Mouse (Mus musculus) brain, adult 2 months (tissue): Measurements from ENCODE around the gene Filip1l.

ENCODE experiments used
- DNase-seq: peaks from one replicate; pipeline ENCODE4 v3.0.0; 2011; ENCODE audit warnings: low read depth, low spot score

Filip1l gene

DNA sequence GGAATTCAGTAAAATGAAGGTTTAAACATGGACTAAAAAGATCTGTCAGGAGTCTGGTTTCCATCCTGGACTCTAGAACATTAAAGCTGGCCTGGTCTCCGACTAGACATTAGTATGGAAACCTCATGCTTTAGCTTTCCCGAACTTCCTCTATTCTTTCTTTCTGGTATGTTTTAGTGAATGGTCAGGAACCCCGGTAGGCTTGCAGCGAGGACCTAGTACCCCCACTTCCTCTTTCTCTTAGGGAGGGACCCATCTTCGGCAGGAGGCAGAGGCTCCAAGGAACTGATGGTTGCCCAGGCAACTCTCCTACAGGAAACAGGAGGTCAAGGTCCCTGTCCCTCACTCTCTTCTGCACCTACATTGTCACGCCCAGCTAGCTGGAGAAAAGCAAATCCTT, 43.4 kb downstream of the Filip1l start:
- no peak for DNase-seq

DNA sequence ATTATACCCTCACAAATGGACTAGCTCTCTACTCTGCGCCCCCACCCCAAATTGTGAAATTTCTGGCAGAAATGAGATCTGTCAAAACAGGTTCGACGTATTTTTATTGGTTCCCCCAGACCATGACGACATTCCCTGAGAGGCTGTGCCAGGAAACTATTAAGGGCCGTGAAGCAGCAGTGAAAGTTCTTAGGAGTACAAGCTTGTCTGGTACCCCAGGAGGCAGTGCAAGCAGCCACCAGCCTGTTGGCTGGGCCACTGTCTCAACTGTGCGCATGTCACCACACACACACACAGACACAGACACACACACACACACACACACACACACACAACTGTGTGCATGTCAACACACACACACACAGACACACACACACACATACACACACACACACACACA, 45.0 kb downstream of the Filip1l start:
- no peak for DNase-seq

DNA sequence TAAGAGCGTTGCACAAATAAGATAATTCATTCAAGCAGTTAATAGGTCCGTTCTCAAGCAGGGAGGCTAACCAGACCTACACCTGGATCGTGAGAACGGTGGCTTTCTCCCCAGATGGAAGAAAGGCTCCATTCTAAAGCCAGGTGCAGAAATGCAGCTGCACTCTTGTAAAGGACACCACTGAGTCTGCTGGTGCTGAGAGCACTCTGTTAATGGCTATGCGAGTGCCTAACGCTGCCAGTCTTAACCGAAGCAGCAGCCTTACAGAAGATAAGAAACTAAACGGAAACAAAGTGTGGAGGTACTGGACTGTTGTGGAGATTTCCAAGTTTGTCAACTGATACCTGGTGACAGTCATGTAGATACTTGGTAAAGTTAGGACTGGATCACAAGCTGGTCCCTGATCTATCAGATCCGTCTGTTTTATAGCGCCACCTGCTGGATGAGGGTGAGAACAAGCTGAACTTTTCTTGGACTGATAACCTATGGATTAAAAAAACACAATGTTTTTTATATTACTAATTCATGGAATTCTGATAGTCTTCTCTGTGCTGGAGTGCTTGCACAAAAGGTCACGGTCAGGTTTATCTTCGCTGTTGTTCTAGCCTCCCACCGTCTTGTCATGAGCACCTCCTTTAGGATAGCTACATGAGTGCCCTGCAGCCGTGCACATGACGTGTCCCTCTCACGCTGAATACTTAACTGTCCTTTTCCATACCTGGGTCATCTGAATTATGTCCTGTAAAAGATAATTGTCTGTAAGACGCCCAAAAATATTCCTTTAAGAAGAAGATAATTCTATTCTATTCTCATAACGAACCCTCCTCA, 45.7 kb downstream of the Filip1l start:
- peak; percentile 81 for DNase-seq

DNA sequence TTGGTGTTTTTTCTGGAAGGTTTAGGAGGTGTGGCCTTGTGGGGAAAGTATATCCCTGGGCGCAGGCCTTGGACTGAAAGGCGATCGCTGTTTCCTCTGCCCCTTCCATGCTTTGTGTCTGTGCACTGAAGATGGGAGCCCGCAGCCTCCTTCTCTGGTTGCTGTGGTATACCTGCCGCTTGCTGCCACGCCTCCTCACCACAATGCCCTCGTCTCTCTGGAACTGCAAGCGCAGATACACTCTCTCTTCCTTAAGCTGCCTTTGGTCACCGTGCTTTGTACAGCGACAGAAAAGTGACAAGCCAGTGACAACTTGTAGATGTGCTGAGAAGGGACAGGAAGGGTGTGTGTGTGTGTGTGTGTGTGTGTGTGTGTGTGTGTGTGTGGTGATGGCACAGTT, 46.7 kb downstream of the Filip1l start:
- DNase-seq, result no peak

DNA sequence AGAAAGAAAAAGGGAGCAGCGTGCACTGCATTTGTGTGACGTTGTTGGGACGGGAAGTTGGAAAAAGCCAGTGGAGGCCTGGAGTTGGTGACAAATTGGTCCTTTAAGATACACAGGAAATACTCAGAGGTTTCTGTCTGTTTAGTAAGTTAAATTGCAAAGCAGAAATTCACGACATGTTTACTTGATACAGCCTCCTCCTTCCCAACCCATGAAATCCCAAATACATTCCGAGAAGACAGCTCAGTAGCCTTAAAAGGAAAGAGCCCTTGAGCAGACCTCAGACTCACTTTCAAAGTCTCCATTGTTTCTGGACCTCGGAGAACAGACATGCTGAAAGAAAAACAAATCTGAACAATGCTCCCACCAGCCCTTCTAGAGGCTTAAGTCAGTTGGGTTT, 48.8 kb downstream of the Filip1l start:
- no peak for DNase-seq

DNA sequence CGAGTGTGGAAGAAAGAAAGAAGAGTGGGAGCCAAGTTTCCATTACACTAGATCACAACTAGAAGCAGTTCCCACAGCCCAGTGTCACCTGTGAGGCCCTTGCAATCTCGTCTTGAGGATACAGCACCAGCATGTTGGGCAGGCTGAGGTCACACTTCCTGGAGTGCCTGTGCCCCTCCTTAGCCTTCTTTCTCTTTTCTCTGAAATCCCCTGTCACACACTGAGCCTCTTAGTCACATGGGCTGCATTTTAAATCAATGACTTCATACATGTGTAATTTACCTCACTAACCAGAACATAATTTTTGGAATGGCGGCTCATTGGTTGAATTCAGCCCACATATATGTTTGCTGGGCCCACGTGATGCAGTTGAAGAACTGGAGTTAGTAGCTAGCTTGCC, 50.0 kb downstream of the Filip1l start:
- DNase-seq, result no peak

DNA sequence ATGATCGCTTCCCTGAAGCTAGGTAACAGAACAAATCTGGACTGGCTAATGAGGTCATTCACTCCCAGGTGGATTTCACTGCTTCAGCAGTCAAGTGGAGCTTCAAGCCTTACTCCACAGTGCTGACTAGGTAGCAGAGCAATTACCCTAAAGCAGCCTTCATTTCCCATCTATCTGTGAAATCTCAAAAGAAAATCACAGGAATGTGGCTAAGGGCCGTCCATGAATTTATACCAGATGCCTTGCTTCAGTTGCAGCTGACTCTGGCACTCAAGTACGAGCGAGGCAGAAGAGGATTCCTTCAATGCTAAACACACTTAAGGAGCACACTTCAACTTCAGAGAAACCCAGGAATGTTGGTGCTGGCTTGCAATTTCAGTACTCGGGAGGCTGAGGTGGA, 50.9 kb downstream of the Filip1l start:
- peak; percentile 22 for DNase-seq

DNA sequence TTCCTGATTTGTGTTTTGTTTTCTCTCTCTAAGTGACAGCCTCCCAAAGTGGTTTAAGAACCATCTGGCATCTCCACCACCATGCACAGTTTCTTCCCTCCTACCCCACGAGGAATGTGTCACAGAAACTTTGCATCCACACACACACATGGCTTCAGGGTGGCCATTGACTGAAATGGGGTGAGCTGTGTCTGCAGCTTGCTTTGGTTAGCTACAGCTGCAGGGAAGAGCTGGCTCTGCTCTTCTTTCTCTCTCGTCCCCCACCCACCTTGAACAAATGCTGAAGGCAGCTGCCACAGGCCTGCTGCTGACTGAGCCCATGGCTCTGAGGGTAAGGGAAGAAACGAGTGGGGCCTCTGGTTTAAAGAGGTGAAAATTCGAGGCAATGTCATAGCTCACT, 59.9 kb downstream of the Filip1l start:
- DNase-seq, result peak; percentile 74

DNA sequence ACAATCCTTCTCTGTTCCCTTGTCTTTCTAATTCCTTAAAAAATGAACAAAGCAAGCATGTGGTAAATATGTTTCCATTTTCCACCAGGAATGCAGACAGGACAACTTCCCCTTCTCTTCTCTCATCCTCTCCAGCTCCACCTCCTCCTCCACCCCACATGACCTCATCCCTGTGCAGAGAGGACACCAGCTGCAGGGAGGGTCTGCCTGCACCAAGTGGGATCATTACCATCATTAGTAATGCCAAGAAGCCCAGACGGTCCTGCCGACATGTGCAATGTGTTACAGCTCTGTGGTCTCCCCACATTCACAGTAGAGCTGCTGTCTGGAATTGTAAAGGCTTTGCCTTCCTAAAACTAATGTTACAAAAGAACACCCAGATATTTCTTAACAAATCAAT, 63.2 kb downstream of the Filip1l start:
- DNase-seq, result no peak

DNA sequence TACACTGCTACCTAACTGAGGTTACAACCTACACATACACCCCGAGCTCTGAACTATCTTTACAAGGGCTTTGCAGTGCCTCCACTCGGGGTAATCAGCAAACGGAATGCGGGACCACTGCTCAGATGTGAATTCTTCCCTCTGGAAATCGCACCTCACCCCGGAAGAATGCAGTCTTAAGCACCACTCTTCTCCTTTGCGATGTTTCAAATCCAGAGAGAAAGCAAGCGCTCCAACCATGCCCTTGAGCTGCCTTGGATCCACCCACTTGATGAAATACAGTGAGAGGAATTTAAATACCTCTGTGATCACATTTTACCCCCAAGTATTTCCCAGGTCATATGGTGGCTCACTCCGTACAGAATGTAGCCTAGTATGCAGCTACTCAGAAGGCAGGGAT, 64.1 kb downstream of the Filip1l start:
- no peak for DNase-seq

DNA sequence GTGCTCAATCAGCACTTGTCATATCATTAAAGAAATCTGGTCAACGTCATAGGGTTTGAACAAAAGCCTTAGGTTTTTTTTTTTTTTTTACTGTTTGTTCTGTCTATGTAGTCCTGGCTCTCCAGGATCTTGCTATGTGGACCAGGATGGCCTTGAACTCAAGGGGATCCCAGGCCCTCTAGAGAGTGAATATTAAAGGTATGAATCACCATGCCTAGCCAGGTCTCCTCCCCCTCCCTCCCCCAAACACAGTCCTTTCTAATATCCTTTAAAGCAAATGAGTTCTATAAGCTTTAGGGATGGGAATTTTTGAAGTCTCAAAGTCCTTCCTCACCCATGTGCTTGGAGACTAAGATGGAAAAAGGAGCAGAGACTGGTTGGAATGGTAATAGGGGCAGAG, 65.1 kb downstream of the Filip1l start:
- DNase-seq, result no peak

DNA sequence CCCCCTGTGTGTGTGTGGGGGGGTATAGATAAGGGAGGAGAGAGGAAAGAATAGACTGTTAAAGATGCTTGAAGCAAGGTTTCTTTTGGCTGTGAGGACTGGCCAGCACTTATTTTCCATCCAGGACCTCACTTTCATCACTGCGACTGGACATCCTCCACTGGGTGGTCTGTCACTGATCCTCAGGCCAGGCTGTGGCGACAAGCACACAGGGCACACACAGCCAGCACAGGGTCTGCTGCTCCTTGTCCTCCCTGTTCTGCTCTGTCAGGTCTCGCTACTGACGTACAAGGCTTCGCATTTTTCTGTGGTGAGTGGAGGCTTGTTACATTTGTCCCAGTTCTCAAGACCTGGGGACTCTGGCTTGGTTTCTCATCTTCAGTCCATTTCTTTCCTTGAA, 66.4 kb downstream of the Filip1l start:
- no peak for DNase-seq

DNA sequence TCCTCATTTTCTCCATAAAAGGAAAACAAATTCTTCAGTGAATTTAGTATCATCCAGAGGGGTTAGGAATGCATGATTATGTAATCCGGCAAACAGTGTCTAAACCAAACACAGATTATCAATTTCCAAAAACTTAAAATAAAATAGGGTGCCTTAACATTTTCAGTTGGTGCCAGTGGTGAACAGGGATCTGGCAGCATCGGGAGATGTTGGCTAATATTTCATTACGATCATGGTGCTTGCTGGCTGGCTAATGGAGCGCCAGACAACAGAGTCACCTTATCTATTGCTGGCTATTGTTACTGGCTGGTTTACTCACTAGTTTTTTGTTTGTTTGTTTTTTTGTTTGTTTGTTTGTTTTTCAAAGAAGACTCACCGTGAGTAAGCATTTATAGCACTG, 67.0 kb downstream of the Filip1l start:
- DNase-seq, result no peak

DNA sequence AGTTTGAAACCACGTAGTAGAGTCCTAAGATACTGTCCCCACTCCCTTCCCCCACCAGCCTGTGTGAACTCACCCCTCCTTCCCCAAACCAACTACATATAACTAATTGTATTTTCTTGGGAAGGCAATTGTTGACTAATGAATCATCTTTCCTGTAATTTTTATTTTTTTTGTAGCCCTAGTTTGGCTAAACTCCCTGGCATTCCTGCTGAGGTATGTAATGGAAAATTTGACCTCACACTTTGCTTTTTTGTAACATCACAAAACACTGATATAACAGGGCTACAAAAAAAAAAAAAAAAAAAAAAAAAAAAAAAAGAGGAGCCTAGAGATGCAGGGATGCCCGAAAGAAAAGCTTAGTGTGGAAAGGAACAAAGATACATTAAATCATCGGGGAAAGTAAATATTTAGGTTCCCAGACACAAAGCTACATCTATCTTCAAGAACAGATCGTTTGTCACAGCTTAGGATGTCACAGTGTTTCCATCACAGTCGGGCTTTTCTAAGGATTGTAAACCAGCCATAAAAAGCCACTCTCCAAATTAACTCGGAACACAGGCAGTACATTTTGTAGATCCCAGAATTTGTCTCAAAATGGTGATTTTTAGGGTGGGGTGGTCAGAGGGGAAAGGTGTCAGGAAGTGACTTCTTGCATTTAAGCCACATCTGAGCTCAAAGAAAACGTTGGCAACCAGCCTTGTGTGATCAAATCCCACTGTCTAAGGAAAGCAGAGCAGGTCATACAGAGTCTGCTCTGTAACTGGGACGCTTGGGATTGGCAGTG, 68.1 kb downstream of the Filip1l start:
- DNase-seq, result no peak

DNA sequence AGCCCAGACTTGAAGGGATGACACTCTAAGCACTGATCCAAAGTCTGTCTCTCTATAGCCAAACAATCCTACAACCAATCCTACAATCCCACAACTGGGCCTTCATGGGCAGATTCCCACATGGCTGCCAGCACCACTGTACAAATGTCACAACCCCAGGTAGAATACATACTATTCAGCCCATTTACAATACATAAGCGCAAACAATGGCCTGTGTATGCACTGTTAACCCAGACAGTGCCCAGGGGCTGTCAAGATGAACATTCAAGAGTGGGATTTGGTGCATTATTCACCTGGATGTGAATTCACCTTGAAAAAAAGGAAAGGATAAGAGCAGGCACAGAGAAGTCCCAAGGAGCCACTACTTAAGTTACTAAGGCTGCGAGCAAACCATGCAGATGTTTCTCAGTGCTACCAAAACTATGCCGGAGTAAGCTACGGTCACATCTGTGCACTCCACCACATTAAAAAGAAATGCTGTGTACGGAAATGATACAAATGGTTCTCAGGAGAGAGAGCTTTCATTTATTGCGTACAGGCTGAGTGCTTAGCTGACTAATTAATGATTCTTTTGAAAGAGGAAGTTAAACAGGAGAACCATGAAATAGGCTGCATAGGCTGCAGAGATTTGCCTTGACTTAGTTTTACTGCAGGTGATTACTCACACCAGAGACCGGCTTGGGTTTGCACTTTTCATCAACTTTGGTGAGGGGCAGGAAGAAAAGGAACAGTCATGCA, 69.0 kb downstream of the Filip1l start:
- no peak for DNase-seq

DNA sequence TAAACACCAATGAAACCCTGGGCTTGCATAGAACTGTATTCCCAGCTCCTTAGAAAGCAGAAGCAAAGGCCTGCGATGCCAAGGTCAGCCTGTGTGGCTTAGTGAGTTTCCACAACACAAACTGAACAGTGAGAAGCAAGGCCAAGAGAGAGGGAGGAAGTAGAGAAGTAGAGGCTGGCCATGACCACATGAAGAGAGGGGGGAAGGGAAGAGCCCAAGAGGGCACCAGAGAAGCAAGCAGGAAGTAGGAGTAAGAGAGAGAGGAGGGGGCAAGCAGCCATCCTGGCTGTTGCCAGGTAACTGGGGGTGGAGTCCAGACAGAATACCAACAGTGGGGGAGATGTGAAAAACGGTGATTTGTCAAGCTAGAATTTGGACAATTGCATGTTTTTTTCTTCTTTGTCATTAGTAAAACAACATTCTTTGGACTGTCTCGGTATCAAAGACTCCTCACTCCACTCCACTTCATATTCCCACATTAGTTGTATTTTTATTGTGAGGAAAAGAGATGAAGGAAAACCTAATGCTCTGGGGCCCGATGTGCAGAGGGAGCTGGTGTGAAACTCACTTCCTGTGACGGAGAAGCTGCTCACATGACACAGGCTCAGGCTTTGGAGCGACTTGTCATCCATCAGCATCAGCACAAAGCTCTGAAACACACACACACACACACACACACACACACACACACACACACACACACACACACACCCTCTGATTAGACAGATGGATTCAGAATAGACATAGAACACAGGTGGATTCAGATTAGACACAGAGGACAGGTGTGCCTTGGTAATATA, 70.3 kb downstream of the Filip1l start:
- no peak for DNase-seq

DNA sequence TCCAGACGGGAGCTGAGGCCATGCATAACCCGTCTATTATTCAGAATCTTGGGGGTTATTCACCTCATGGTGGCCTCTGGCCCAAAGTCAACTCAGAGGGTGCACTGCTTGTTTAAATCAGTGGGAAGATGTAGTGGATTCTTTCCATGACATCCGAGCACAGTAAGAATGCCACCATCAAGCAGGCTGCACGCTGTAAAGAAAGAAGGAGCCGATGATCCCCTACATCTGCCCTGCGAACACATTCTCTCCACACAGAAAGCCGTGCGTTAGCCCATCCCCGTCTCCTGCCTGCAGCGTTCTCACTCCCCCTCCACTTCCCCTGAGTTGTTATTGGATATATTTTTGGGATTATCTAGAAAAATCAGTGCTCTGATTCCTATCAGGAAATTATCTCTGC, 73.8 kb downstream of the Filip1l start:
- no peak for DNase-seq

DNA sequence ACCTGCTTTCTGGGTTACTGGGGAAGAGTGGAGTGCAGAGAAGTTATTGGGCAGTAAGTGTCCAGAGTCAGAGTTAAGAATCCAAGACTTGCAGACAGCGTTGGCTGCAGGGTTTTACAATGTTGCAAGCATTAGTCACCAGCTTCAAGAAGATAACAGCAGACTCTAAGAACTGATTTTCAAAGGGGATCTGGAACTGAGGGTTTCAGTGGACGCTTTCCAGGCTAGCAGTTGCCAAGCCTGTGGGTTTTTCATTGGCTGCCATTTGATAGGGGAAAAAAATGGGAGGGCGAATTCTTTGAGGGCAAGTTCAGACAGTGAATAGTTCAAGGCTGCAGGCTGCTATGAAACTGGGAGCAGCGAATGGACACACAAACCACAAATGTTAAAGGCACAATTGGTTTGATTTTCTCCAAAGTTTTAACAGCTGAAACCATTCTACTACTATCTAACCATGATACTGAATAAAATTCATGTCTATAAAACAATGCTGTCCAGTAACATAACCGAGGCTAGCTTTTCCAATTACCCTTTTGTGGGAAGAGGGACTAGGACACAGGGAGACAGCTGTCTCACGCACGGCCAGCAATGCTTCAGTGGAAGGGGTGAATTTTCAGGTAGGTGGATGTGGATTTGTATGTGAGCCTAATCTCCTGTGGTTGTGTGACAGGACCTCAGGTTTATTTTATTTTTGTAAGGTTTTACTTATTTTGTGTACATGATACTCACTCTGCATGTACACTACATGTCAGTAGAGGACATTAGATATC, 74.8 kb downstream of the Filip1l start:
- DNase-seq, result no peak

DNA sequence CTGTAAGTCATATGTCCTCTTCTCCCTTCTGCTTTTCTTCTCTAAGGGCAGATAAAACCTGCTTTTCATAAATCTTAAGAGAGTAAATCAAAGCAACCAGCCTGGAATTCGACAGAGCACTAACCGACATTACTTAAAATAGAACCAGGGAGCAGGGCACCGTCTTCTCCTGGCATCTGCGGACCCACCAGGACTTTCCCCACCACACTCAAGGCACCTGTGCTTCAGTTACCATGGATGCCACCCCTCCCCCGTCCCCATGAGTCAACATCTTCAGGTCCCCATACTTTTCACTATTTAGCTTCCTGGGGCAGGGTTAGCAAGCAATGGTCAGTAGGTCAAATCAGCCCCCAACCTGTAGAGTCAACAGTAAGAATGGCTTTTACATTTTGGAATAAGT, 76.1 kb downstream of the Filip1l start:
- no peak for DNase-seq

DNA sequence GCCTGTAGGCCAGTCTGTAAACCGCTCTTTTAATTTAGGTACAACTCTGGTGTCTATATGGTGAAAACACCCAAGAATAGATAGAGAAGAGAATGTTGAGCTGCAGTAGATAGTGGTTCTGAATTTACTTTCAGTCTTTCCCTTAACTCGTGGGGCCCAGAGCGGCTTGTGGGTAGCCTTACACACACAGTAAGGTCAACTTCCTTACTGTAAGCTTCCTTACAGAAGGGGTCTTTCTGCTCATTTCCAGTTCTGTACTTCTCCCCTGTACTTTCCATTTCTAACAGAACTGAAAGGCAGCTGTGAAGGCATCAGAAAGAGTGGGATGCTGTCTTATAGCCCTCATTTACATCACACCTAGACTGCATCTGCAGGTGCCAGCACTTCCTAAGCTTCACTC, 78.4 kb downstream of the Filip1l start:
- DNase-seq, result no peak

DNA sequence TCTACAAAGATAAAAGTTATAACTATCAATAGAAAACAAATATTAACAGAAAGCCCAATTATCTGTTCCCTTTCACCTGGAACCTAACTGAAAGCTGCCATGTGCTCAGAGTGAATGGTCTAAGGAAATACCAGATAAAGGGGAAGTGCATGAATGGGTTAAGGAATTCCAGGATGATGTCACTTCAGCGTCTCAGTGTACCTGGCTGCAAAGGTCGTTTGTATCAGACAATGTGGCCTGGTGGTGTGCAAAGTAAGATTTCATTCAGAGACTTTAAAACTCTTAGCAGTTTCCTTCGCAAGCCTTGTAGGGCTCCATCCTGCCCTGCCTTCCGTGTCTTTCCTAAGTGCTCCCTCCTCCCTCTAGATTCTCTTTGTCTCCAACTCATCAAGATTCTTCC, 80.3 kb downstream of the Filip1l start:
- no peak for DNase-seq
